Mouse (Mus musculus) midbrain, postnatal 0 days (tissue): ENCODE measurements around the gene Smg9. TPM values are rescaled to one million over a fixed set of nuclear protein-coding genes. Genes with fewer than 3 reads are reported as not detected.
"Not testable (repeated sequence)": the region's sequence is repeated elsewhere in the genome, so short reads cannot be mapped to it uniquely, and the experiment has no call there.

Experiments
- ATAC-seq: fragments of 200-750 bp; cut with Nextera tagmentation; 2 replicates; pipeline ENCODE4 v1.8.0; 2017; ENCODE audit warnings: moderate number of reproducible peaks, mild to moderate bottlenecking, moderate TSS enrichment, moderate library complexity; ENCODE audit not compliant: low FRiP score
- DNase-seq: peaks from one replicate; pipeline ENCODE4 v3.0.0-alpha.2; 2015; ENCODE audit warnings: low spot score
- H3K27ac ChIP-seq: fragments of 300-500 bp; sonication (generic); 2 replicates; pipeline ENCODE4 v1.5.1; 2014; ENCODE audit warnings: low read depth, mild to moderate bottlenecking, low read length, mixed read lengths
- H3K27me3 ChIP-seq: fragments of 300-500 bp; sonication (generic); 2 replicates; pipeline ENCODE4 v1.6.1; 2014; ENCODE audit warnings: low read length, control low read depth, mixed read lengths; ENCODE audit not compliant: insufficient read depth
- H3K36me3 ChIP-seq: fragments of 300-500 bp; sonication (generic); 2 replicates; pipeline ENCODE4 v1.6.1; 2014; ENCODE audit warnings: low read length, control low read depth, mixed read lengths; ENCODE audit not compliant: insufficient read depth
- H3K4me1 ChIP-seq: fragments of 300-500 bp; sonication (generic); 2 replicates; pipeline ENCODE4 v1.6.1; 2014; ENCODE audit warnings: mild to moderate bottlenecking, control low read depth, antibody characterized with exemption, low read length, mixed read lengths; ENCODE audit not compliant: insufficient read depth
- H3K4me2 ChIP-seq: fragments of 300-500 bp; sonication (generic); 2 replicates; pipeline ENCODE4 v1.6.1; 2014; ENCODE audit warnings: low read depth, mild to moderate bottlenecking, low read length, mixed read lengths; ENCODE audit not compliant: poor library complexity, severe bottlenecking
- H3K4me3 ChIP-seq: fragments of 300-500 bp; sonication (generic); 2 replicates; pipeline ENCODE4 v1.5.1; 2014; ENCODE audit warnings: low read depth, mild to moderate bottlenecking, low read length, moderate library complexity
- H3K9ac ChIP-seq: fragments of 300-500 bp; sonication (generic); replicated peaks from 2 replicates; pipeline ENCODE4 v1.6.1; 2014; ENCODE audit warnings: mild to moderate bottlenecking, low read length, moderate library complexity, mixed read lengths; ENCODE audit not compliant: poor library complexity, severe bottlenecking
- H3K9me3 ChIP-seq: fragments of 300-500 bp; sonication (generic); 2 replicates; pipeline ENCODE4 v1.6.1; 2016; ENCODE audit warnings: low read length, control low read depth
- CTCF ChIP-seq: IDR thresholded peaks from 2 replicates; pipeline ENCODE4 v1.5.1; 2016; ENCODE audit warnings: antibody characterized with exemption, mild to moderate bottlenecking
- WGBS: fragments of 180-500 bp; shearing (Covaris S2); extraction: QIAGEN DNeasy Blood & Tissue Kit; methylation state at CpG from one replicate; pipeline ENCODE4 v1.1.7; 2014; 5-methylcytosine and 5-hydroxymethylcytosine counted together
- polyA plus RNA-seq: library from polyadenylated mRNA; unstranded; fragments of >200 nt; fragmentation: Nextera tagmentation; extraction: Ambion mirVana; gene quantifications from 2 replicates; pipeline ENCODE4 v1.2.1, GENCODE M21; 2015
- total RNA-seq: library from RNA; depleted of rRNA; stranded (reverse); fragments of >200 nt; gene quantifications from 2 replicates; pipeline ENCODE4 v1.2.3, GENCODE M21; 2014

Smg9 gene
- total and polyA plus RNA-seq, 2 experiments from 2014 or later = 30.1 to 50.0 TPM

GRCm38 (mm10) chr7:24398364-24398913 is 980 bp upstream of the Smg9 start:
- no peaks in the 10 kb centered on the region for H3K4me1 ChIP-seq
- no peak for TF ChIP-seq CTCF
- H3K27me3 ChIP-seq = no peaks in the 10 kb centered on the region
- no peak overlapping the region for H3K27ac ChIP-seq
- ATAC-seq (no peak), DNase-seq (no peak)
- peaks cover 5% of the 10 kb centered on the region; the same call in 1 of the 2 replicates for H3K36me3 ChIP-seq
- no peak overlapping the region for H3K4me2 ChIP-seq
- H3K9ac ChIP-seq = no peak overlapping the region
- H3K4me3 ChIP-seq = no peak overlapping the region
- WGBS = 95% methylated on average over 8 of the region's 8 CpGs
- H3K9me3 ChIP-seq = no peaks in the 10 kb centered on the region

GRCm38 (mm10) chr7:24400082-24400452 is 648 bp downstream of the Smg9 start:
- H3K27me3 ChIP-seq = no peaks in the 10 kb centered on the region
- DNase-seq (no peak), ATAC-seq (no peak)
- WGBS = 4% methylated on average over 3 of the region's 3 CpGs
- H3K4me1 ChIP-seq = no peaks in the 10 kb centered on the region
- H3K9ac ChIP-seq = peak overlapping the region; percentile 72
- H3K27ac ChIP-seq = peak overlapping the region; percentile 96
- H3K36me3 ChIP-seq = peaks cover 8% of the 10 kb centered on the region; the same call in 1 of the 2 replicates
- peak overlapping the region; percentile 55 for H3K4me3 ChIP-seq
- H3K4me2 ChIP-seq = peak overlapping the region; percentile 48
- no peak for TF ChIP-seq CTCF
- no peaks in the 10 kb centered on the region for H3K9me3 ChIP-seq

- H3K27ac ChIP-seq, H3K27me3 ChIP-seq, H3K9me3 ChIP-seq, H3K4me1 ChIP-seq, DNase-seq, H3K9ac ChIP-seq, ATAC-seq, H3K4me2 ChIP-seq: not testable (repeated sequence)
- H3K36me3 ChIP-seq = peaks cover 12% of the 10 kb centered on the region
- H3K4me3 ChIP-seq = peak overlapping the region; percentile 55; the same call in 1 of the 2 replicates
- WGBS = 96% methylated on average over 4 of the region's 4 CpGs
Measured at GRCm38 (mm10) chr7:24400489-24400888, 1.1 kb downstream of the Smg9 start.

- no peaks in the 10 kb centered on the region for H3K4me1 ChIP-seq
- DNase-seq = no peak
- H3K27me3 ChIP-seq = no peaks in the 10 kb centered on the region
- H3K9me3 ChIP-seq = no peaks in the 10 kb centered on the region
- no peak overlapping the region for H3K4me2 ChIP-seq
- ATAC-seq = no peak
- H3K27ac ChIP-seq = no peak overlapping the region
- H3K4me3 ChIP-seq = no peak overlapping the region
- H3K36me3 ChIP-seq = peaks cover 20% of the 10 kb centered on the region
- WGBS = 99% methylated on average over 9 of the region's 9 CpGs
- TF ChIP-seq CTCF = peak; percentile 70
- H3K9ac ChIP-seq = no peak overlapping the region
Measured at GRCm38 (mm10) chr7:24402851-24403250, 3.4 kb downstream of the Smg9 start.

GRCm38 (mm10) chr7:24405649-24406048 is 6.2 kb downstream of the Smg9 start:
- DNase-seq = no peak
- no peak overlapping the region for H3K27ac ChIP-seq
- TF ChIP-seq CTCF = no peak
- H3K27me3 ChIP-seq = no peaks in the 10 kb centered on the region
- no peaks in the 10 kb centered on the region for H3K4me1 ChIP-seq
- H3K9me3 ChIP-seq = no peaks in the 10 kb centered on the region
- no peak overlapping the region for H3K4me3 ChIP-seq
- WGBS = 86% methylated on average over 13 of the region's 13 CpGs
- no peak overlapping the region for H3K4me2 ChIP-seq
- H3K9ac ChIP-seq = no peak overlapping the region
- ATAC-seq = no peak
- peaks cover 26% of the 10 kb centered on the region for H3K36me3 ChIP-seq

- no peaks in the 10 kb centered on the region for H3K4me1 ChIP-seq
- no peak overlapping the region for H3K4me3 ChIP-seq
- H3K27ac ChIP-seq = peak overlapping the region; percentile 57; the same call in 1 of the 2 replicates
- H3K9me3 ChIP-seq = no peaks in the 10 kb centered on the region
- ATAC-seq = no peak
- peak; percentile 81 for TF ChIP-seq CTCF
- H3K36me3 ChIP-seq = peaks cover 26% of the 10 kb centered on the region
- H3K9ac ChIP-seq = no peak overlapping the region
- peak; percentile 87 for DNase-seq
- 43% methylated on average over 5 of the region's 5 CpGs for WGBS
- no peaks in the 10 kb centered on the region for H3K27me3 ChIP-seq
- H3K4me2 ChIP-seq = no peak overlapping the region
Measured at GRCm38 (mm10) chr7:24406528-24407344, 7.3 kb downstream of the Smg9 start.
